Mouse (Mus musculus) thymus, postnatal 36 days (tissue): Measurements from ENCODE around the gene Zcchc14.

Experiments
- DNase-seq, 2 experiments: peaks; one replicate each; pipeline ENCODE4 v3.0.0; 2022; ENCODE audit warnings: mixed read lengths in 2 of 2

Gene Zcchc14

GRCm38 (mm10) chr8:121663101-121663500, 10.4 kb upstream of the Zcchc14 start:
- DNase-seq = no peak

DNA sequence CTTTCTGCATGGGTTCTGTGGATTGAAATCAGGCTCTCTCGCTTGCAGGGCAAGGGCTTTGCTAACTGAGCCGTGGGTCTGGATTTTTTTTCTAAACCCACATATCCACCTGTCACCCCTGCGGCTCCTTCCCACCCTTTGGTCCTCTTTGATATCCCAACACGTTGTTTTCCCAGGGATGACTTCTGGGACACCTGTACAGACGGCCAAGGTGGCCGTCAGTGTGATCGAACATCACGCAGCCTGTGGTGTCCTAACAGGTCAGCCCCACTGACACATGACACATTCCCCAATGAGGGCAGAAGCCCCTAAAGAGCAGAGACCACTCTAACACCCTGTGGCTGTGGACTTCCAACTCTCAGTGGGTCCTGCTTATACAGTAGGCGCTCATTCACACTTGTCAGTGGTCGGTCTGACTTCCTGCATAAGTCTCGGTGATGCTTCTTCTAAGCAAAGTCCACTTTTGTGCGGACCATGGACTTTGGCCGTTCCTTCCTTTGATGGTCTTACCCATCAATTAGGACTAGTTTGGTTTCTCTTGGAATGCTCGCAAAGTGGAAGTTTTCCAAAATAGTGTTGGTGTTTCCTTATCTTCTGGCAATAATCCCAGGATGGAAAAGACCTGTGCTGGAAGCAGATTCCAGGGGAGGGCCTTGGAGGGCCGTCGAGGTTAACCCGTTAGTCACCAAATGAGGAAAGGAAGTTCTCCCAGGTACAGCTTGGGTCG, 9.1 kb upstream of the Zcchc14 start:
- DNase-seq = no peak

DNA sequence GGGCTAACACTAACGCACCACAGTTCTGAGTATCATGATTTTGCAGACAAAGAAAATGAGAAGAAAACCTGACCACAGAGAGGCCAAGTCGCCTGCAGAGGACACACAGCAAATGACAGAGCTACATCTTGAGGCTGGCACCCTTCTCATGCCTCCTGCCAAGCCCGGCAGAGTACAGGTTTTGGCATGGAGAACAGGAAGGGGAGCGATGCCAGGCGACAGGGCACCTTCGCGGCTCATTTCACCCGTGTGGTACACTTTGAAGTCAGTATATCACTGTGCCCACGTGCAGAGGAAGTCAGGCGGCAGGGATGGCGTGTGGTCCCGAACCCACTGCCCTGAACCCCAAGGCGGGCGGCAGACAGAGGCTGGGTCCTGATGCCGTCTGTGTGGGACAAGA, 7.9 kb upstream of the Zcchc14 start:
- DNase-seq = no peak

- no peak for DNase-seq
Observed at GRCm38 (mm10) chr8:121654966-121655494, 2.3 kb upstream of the Zcchc14 start.

DNA sequence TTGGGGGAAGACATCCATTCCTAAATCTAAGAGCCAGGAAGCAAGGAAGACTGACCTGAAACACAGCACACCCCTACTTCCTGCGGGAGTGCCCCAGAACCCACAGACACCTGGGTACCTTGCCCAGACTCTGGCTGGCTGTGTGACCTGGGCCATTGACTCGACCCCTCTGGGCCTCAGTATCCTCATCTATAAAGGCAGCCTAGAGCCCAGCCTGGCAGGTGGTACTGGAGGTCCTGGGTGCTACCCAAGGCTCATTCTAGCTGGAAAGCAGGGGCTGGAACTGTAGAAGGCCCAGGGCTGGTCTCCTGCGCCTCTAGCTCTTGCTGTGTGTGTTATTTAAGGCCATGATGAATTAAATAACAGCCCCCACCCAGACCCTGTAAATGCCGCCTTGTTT, 1.4 kb upstream of the Zcchc14 start:
- DNase-seq = no peak

- DNase-seq = no peak
Observed at GRCm38 (mm10) chr8:121653340-121654019, 779 bp upstream of the Zcchc14 start.

GRCm38 (mm10) chr8:121651874-121652361, 783 bp downstream of the Zcchc14 start:
- DNase-seq = no peak

GRCm38 (mm10) chr8:121651308-121651873, 1.3 kb downstream of the Zcchc14 start:
- no peak for DNase-seq

GRCm38 (mm10) chr8:121650389-121651307, 2.1 kb downstream of the Zcchc14 start:
- no peak for DNase-seq

- no peak for DNase-seq
Observed at GRCm38 (mm10) chr8:121649904-121650303, 2.8 kb downstream of the Zcchc14 start.

GRCm38 (mm10) chr8:121649423-121649822, 3.3 kb downstream of the Zcchc14 start:
- no peak for DNase-seq

DNA sequence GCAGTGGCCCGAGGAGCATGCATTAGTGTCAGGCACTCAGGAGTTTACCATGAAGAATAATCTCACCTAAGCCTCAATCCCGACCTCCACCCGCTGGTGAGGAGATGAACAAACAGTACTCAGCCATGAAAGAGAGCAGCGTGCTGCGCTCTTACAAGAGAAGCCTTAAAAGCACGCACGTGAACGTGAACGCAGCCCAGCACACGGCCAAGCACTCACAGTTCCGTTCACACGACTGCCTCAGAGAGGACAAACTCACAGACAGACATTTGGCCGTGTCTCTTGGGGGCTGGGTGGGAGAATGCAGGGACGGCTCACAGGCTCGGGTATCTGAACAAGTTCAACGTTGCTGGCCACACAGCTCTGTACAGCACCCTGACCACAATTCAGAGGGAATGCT, 4.2 kb downstream of the Zcchc14 start:
- no peak for DNase-seq

DNA sequence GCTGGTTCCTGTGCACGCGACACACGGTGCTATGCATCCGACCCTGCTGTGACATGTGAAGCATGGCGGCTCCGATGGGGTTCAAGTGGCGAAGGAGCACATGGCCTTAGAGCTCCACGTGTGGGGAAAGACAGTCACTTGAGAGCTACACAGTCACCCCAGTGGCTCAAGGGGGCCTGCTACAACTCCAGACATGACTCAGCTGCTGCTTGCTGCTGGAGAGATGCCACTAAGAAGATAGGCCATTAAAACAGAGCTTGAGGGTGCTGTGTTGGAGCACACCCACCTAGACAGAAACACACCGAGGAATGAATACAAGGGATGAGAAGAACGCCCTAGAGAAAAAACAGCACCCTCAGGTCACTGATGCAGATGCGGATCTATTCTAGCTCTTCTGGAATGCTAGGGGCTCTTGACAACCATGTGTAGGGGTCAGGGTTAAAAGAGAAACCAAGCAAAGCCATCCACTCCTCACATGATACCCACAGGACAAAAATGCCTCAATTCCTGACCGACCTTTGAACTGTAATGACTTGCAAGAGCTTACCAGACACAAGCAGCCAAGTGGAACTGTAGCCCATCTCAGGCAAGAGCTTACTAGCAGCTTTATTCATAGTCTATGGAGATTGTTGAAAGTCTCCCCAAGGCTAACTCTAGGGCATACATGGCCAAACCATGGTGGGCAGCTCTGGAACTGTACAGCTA, 5.0 kb downstream of the Zcchc14 start:
- no peak for DNase-seq

- no peak for DNase-seq
Observed at GRCm38 (mm10) chr8:121643384-121643783, 9.3 kb downstream of the Zcchc14 start.

DNA sequence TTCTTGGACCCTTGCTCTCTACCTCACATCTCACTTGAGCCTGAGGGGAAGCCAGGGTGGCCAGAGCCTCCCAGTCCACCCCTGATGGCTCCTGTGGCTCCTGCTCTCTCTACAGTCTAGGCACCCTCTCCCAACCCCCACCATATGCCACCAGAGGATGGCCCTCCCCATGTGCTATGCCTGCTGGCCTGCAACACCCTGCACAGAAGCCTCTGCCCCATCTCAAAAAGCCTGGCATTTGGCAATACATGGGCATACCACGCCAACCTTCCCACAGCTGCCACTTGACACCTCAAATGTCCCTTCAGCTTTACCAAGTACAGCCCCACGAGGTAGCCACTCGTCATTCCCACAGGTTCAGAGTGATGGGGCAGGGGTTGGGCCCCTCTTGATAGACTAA, 9.9 kb downstream of the Zcchc14 start:
- no peak for DNase-seq

- DNase-seq = no peak
Observed at GRCm38 (mm10) chr8:121636180-121636579, 16.5 kb downstream of the Zcchc14 start.

GRCm38 (mm10) chr8:121635534-121635933, 17.2 kb downstream of the Zcchc14 start:
- no peak for DNase-seq

- DNase-seq = no peak
Observed at GRCm38 (mm10) chr8:121632401-121632800, 20.3 kb downstream of the Zcchc14 start.

DNA sequence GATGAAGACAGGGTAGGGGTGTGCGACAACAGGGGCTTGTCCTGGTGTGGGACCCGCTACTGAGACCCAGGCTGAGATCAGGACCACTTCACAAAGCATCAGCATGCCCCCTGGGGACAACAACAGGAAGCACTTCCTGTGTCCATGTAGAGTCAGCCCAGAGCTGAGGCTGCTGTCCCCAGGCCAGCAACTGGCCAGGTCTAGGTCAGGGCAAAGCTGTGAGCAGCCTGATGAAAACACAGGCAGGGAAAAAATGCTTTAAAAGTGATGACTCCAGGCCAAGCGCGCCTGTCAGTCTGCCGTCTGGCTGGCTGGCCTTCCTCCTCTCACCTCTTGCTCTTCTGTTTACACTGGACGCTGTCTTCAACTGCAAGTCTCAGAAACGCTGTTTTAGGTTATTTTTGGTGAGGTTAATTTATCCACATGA, 21.0 kb downstream of the Zcchc14 start:
- DNase-seq = no peak

DNA sequence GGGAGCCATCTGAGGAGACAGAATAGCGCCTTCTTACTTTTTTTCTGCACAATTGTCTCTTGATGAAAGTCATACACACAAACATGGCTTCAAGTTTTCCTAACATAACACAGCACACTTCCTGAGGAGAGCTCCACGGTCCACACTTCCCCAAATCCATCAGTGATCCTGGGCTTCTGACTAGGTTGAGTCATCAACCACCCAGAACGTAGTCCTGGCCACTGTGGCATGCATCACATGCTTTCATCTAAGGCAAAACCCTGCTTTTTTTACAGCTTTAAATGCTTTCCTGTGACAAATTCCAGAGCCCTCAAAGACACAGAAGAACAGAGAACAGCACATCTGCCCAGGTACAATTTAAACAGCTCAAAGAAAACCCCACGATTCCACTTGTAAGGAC, 24.0 kb downstream of the Zcchc14 start:
- no peak for DNase-seq

DNA sequence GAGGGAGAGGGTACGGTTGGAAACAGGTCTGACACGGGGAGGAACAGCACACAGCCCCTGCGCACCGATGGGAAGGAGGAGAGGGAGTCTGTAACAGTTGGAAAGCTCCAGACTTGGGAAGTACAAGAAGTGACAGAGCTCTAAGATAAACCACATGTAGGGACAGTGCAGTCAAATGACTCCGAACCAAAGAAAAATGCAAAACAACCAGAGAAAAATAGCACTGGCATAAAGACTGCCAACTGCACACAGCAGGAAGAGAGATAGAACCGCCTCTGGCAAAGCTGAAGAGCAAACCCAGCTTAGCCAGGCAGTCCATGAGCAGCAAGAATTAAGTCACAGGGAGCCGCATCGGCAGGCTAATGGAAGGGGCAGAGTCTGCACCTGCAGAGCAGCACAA, 29.7 kb downstream of the Zcchc14 start:
- no peak for DNase-seq

GRCm38 (mm10) chr8:121621879-121622278, 30.8 kb downstream of the Zcchc14 start:
- no peak for DNase-seq
